Mouse (Mus musculus): ENCODE data around the gene Gstm5. TPM values are rescaled to one million over a fixed set of nuclear protein-coding genes. Genes with fewer than 3 reads are reported as not detected.

Gene Gstm5
- polyA plus RNA-seq, 1 experiment from 2014 or later = 146 TPM

GRCm38 (mm10) chr3:107862471-107862870 is 33.1 kb upstream of the Gstm5 start:
- WGBS = 57% methylated on average over 2 of the region's 2 CpGs
- H3K27ac ChIP-seq = no peak overlapping the region

GRCm38 (mm10) chr3:107863471-107863870 is 32.1 kb upstream of the Gstm5 start:
- DNase-seq (ENCODE audit: low spot score) = no peak
- Histone ChIP-seq H3K27me3 (ENCODE audit: insufficient read depth, poor library complexity, severe bottlenecking) (peaks cover 11% of the 10 kb centered on the region; the same call in 1 of the 2 replicates), H3K27ac (no peak overlapping the region), H3K36me3 (no peaks in the 10 kb centered on the region), H3K4me3 (no peak overlapping the region), H3K4me1 (peaks cover 14% of the 10 kb centered on the region), H3K9me3 (no peaks in the 10 kb centered on the region)
- WGBS = 63% methylated on average over 5 of the region's 5 CpGs

More at GRCm38 (mm10) chr3:107862471-107862870, 33.1 kb upstream of the Gstm5 start:
- DNase-seq (ENCODE audit: low spot score) = no peak
- peaks cover 24% of the 10 kb centered on the region for H3K4me1 ChIP-seq
- H3K27me3 ChIP-seq (ENCODE audit: insufficient read depth, poor library complexity, severe bottlenecking) = 0 out of 2 replicates have a peak, but pooled peaks cover 9% of the 10 kb centered on the region
- H3K36me3 ChIP-seq = no peaks in the 10 kb centered on the region
- no peak overlapping the region for H3K4me3 ChIP-seq
- H3K9me3 ChIP-seq = no peaks in the 10 kb centered on the region

- Histone ChIP-seq H3K36me3 (no peaks in the 10 kb centered on the region), H3K4me3 (no peak overlapping the region), H3K27me3 (ENCODE audit: insufficient read depth, poor library complexity, severe bottlenecking) (peaks cover 16% of the 10 kb centered on the region; the same call in 1 of the 2 replicates), H3K27ac (no peak overlapping the region), H3K4me1 (peaks cover 13% of the 10 kb centered on the region), H3K9me3 (no peaks in the 10 kb centered on the region)
- WGBS = 10% methylated on average over 2 of the region's 2 CpGs
- DNase-seq (ENCODE audit: low spot score) = peak; percentile 93
Observed at GRCm38 (mm10) chr3:107863898-107864603, 31.6 kb upstream of the Gstm5 start.

GRCm38 (mm10) chr3:107865364-107866091 is 30.1 kb upstream of the Gstm5 start:
- H3K9me3 ChIP-seq = no peaks in the 10 kb centered on the region
- H3K27me3 ChIP-seq (ENCODE audit: insufficient read depth, poor library complexity, severe bottlenecking) = peaks cover 21% of the 10 kb centered on the region
- peaks cover 13% of the 10 kb centered on the region for H3K4me1 ChIP-seq
- no peak overlapping the region for H3K27ac ChIP-seq
- H3K36me3 ChIP-seq = no peaks in the 10 kb centered on the region
- DNase-seq (ENCODE audit: low spot score) = no peak
- WGBS = 67% methylated on average over 10 of the region's 10 CpGs
- no peak overlapping the region for H3K4me3 ChIP-seq

GRCm38 (mm10) chr3:107867086-107867485 is 28.5 kb upstream of the Gstm5 start:
- Histone ChIP-seq H3K4me3 (no peak overlapping the region), H3K4me1 (peaks cover 13% of the 10 kb centered on the region), H3K36me3 (no peaks in the 10 kb centered on the region), H3K27me3 (ENCODE audit: insufficient read depth, poor library complexity, severe bottlenecking) (peaks cover 21% of the 10 kb centered on the region), H3K9me3 (no peaks in the 10 kb centered on the region), H3K27ac (peak overlapping the region; percentile 29; the same call in 1 of the 2 replicates)
- DNase-seq (ENCODE audit: low spot score) = peak; percentile 94
- 5% methylated on average over 8 of the region's 8 CpGs for WGBS

GRCm38 (mm10) chr3:107868452-107868851 is 27.2 kb upstream of the Gstm5 start:
- H3K4me3 ChIP-seq = no peak overlapping the region

GRCm38 (mm10) chr3:107869097-107869496 is 26.5 kb upstream of the Gstm5 start:
- H3K4me3 ChIP-seq = no peak overlapping the region
- peaks cover 21% of the 10 kb centered on the region for H3K27me3 ChIP-seq (ENCODE audit: insufficient read depth, poor library complexity, severe bottlenecking)
- H3K27ac ChIP-seq = no peak overlapping the region; the same call in 1 of the 2 replicates
- no peak for DNase-seq (ENCODE audit: low spot score)
- no peaks in the 10 kb centered on the region for H3K36me3 ChIP-seq
- no peaks in the 10 kb centered on the region for H3K9me3 ChIP-seq
- H3K4me1 ChIP-seq = peaks cover 4% of the 10 kb centered on the region; the same call in 1 of the 2 replicates
- 48% methylated on average over 7 of the region's 7 CpGs for WGBS

More at GRCm38 (mm10) chr3:107868452-107868851, 27.2 kb upstream of the Gstm5 start:
- Histone ChIP-seq H3K27ac (no peak overlapping the region), H3K36me3 (no peaks in the 10 kb centered on the region), H3K27me3 (ENCODE audit: insufficient read depth, poor library complexity, severe bottlenecking) (peaks cover 21% of the 10 kb centered on the region), H3K4me1 (peaks cover 8% of the 10 kb centered on the region), H3K9me3 (no peaks in the 10 kb centered on the region)
- DNase-seq (ENCODE audit: low spot score) = no peak
- 84% methylated on average over 22 of the region's 22 CpGs for WGBS

- WGBS = 60% methylated on average over 4 of the region's 4 CpGs
- Histone ChIP-seq H3K27me3 (ENCODE audit: insufficient read depth, poor library complexity, severe bottlenecking) (peaks cover 17% of the 10 kb centered on the region), H3K4me3 (no peak overlapping the region), H3K9me3 (no peaks in the 10 kb centered on the region), H3K27ac (no peak overlapping the region), H3K4me1 (peaks cover 4% of the 10 kb centered on the region; the same call in 1 of the 2 replicates), H3K36me3 (no peaks in the 10 kb centered on the region)
- no peak for DNase-seq (ENCODE audit: low spot score)
Observed at GRCm38 (mm10) chr3:107869925-107870324, 25.7 kb upstream of the Gstm5 start.

GRCm38 (mm10) chr3:107873335-107874251 is 22.0 kb upstream of the Gstm5 start:
- 64% methylated on average over 24 of the region's 24 CpGs for WGBS
- Histone ChIP-seq H3K9me3 (no peaks in the 10 kb centered on the region), H3K36me3 (no peaks in the 10 kb centered on the region), H3K4me1 (peaks cover 11% of the 10 kb centered on the region; the same call in 1 of the 2 replicates), H3K27ac (no peak overlapping the region), H3K27me3 (ENCODE audit: insufficient read depth, poor library complexity, severe bottlenecking) (peaks cover 12% of the 10 kb centered on the region), H3K4me3 (no peak overlapping the region)
- DNase-seq (ENCODE audit: low spot score) = no peak

- H3K4me1 ChIP-seq = peaks cover 11% of the 10 kb centered on the region; the same call in 1 of the 2 replicates
- no peaks in the 10 kb centered on the region for H3K9me3 ChIP-seq
- peaks cover 3% of the 10 kb centered on the region for H3K27me3 ChIP-seq (ENCODE audit: insufficient read depth, poor library complexity, severe bottlenecking)
- no peak for DNase-seq (ENCODE audit: low spot score)
- H3K27ac ChIP-seq = no peak overlapping the region
- WGBS = 64% methylated on average over 6 of the region's 6 CpGs
- no peaks in the 10 kb centered on the region for H3K36me3 ChIP-seq
- no peak overlapping the region for H3K4me3 ChIP-seq
Observed at GRCm38 (mm10) chr3:107875231-107875630, 20.4 kb upstream of the Gstm5 start.

GRCm38 (mm10) chr3:107877005-107877404 is 18.6 kb upstream of the Gstm5 start, which contains the start of gene Eps8l3:
Eps8l3 (plus strand) TSS chr3:107877229.
- peak within 1 kb of the TSS; percentile 16; the same call in 1 of the 2 replicates for H3K27ac ChIP-seq

More at GRCm38 (mm10) chr3:107877005-107877404, 18.6 kb upstream of the Gstm5 start, which contains the start of gene Eps8l3:
- Histone ChIP-seq H3K9me3 (no peaks in the 10 kb centered on the region), H3K4me3 (no peak within 1 kb of the TSS), H3K27me3 (ENCODE audit: insufficient read depth, poor library complexity, severe bottlenecking) (peaks cover 3% of the 10 kb centered on the region; the same call in 1 of the 2 replicates), H3K4me1 (peaks cover 11% of the 10 kb centered on the region; the same call in 1 of the 2 replicates), H3K36me3 (no peaks in the 10 kb centered on the region)
- DNase-seq (ENCODE audit: low spot score) = no peak
- WGBS = 80% methylated on average over 5 of the region's 5 CpGs

Measured in heart, embryonic 10.5 days (tissue).